Mouse (Mus musculus): ENCODE measurements around the gene Adamts18.

Adamts18 gene

GRCm38 (mm10) chr8:113665036-113665435 lies 183.5 kb downstream of the Adamts18 start:
- no peak for DNase-seq (ENCODE audit: low spot score in 2 of 2)

GRCm38 (mm10) chr8:113664544-113664943 lies 184.0 kb downstream of the Adamts18 start:
- peak; percentile 40 to 42 for DNase-seq (ENCODE audit: low spot score in 2 of 2)

- no peak for DNase-seq (ENCODE audit: low spot score in 2 of 2)
Measured at GRCm38 (mm10) chr8:113660128-113660527, 188.4 kb downstream of the Adamts18 start.

GRCm38 (mm10) chr8:113656681-113657298 lies 191.7 kb downstream of the Adamts18 start:
- DNase-seq (ENCODE audit: low spot score in 2 of 2): no peak

- peak; percentile 53 to 56 for DNase-seq (ENCODE audit: low spot score in 2 of 2)
Measured at GRCm38 (mm10) chr8:113656154-113656553, 192.4 kb downstream of the Adamts18 start.

- DNase-seq (ENCODE audit: low spot score in 2 of 2): no peak
Measured at GRCm38 (mm10) chr8:113653151-113653550, 195.4 kb downstream of the Adamts18 start.

GRCm38 (mm10) chr8:113652450-113652849 lies 196.1 kb downstream of the Adamts18 start:
- DNase-seq (ENCODE audit: low spot score in 2 of 2): no peak

Data from spleen, postnatal 36 days (tissue).